Comparison of ENCODE assay signal across 14 mouse cellular contexts in the genomic region with DNA sequence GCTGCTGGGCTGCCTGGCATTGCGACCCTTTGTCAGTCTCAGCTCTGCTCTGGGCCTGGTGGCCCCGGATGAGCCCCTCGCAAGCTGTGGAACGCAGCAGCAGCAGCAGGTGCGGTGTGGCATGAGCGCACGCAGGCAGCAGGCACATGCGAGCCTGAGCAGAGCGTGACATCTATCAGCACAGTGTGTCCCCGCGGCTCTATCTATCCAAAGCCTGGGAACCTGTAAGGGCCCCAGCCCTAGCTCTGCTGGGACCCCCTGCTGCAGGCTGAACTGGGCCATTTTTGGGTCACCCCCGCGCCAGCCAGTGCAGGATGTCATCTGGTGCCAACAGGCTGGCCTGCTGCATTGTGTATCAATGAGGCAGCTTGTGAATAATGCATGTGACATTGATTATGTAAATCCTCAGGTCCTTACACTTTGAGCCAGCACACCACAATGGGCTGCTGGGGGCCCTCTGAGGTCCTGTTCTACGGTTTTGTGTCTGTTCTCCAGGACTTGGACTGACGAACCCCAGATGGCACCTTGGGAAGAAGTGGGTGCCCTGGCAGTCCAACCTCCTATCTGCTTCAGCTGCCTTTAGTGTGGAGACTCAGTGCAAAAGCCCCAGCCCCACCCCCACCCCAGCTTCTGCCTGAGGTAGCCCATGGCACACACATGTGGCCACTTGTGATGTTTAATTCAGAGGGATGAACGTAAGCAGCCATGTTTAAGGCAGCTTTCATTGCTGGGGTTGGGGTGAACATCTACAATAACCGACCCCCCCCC. TPM values are rescaled to one million over a fixed set of nuclear protein-coding genes. Genes with fewer than 3 reads are reported as not detected.
DNase-seq lines count a peak whose midpoint lies in the region; ATAC-seq and TF ChIP-seq lines count a peak whose summit lies in the region.
"Had no signal": no experiment of that assay in that cellular context is flagged by ENCODE, and none has a peak within 500 bp of the region (broad histone marks: within the 10 kb centered on the region; RNA-seq: fewer than 3 reads in every experiment).

No protein-coding gene starts in this region.

- H3K27ac ChIP-seq in heart, embryonic 10.5 days, result peak overlapping the region; percentile 68
- peak overlapping the region; percentile 71 for H3K27ac ChIP-seq in embryonic facial prominence, embryonic 10.5 days (replicated peaks)
- peak overlapping the region; percentile 86 for H3K27ac ChIP-seq in hindbrain, embryonic 13.5 days
- H3K27ac ChIP-seq in midbrain, postnatal 0 days (ENCODE audit: low read depth, low read length), result peak overlapping the region; percentile 65
- no peak overlapping the region for H3K27ac ChIP-seq in liver, embryonic 11.5 days (ENCODE audit: low read depth, low read length)
- H3K27ac ChIP-seq: liver, embryonic 14.5 days had no signal

- peak; percentile 73 for ATAC-seq in hindbrain, embryonic 13.5 days (ENCODE audit: low FRiP score)
- peak; percentile 81 for ATAC-seq in midbrain, postnatal 0 days (ENCODE audit: low FRiP score)
- no peak for ATAC-seq in liver, embryonic 11.5 days (replicated peaks; ENCODE audit: low FRiP score)

- no peak for DNase-seq in heart, embryonic 10.5 days (ENCODE audit: low spot score)
- DNase-seq in heart, adult 8-10 months (ENCODE audit: low spot score), result no peak
- DNase-seq in embryonic facial prominence, embryonic 10.5 days (ENCODE audit: low spot score), result no peak
- peak; percentile 54 for DNase-seq in midbrain, postnatal 0 days (ENCODE audit: low spot score)
- no peak for DNase-seq in liver, embryonic 11.5 days (ENCODE audit: low spot score)
- no peak for DNase-seq in adrenal gland, postnatal 4 days (ENCODE audit: low spot score in 2 of 2)
- no peak for DNase-seq in adrenal gland, adult 18-20 months (ENCODE audit: low spot score in 2 of 2)
- DNase-seq: adrenal gland, postnatal 25 days; heart, adult 18-20 months; thymus, postnatal 36 days had no signal

- WGBS in heart, embryonic 10.5 days, result 62% methylated on average over 17 of the region's 17 CpGs
- 47% methylated on average over 17 of the region's 17 CpGs for WGBS in embryonic facial prominence, embryonic 10.5 days
- WGBS in hindbrain, embryonic 13.5 days, result 17% methylated on average over 17 of the region's 17 CpGs
- 22% methylated on average over 17 of the region's 17 CpGs for WGBS in midbrain, postnatal 0 days
- 70% methylated on average over 17 of the region's 17 CpGs for WGBS in liver, embryonic 11.5 days

- H3K27me3 ChIP-seq in heart, embryonic 10.5 days (ENCODE audit: insufficient read depth, poor library complexity, severe bottlenecking), result no peaks in the 10 kb centered on the region
- peaks cover 31% of the 10 kb centered on the region for H3K27me3 ChIP-seq in embryonic facial prominence, embryonic 10.5 days (replicated peaks; ENCODE audit: low read depth, poor library complexity, severe bottlenecking)
- H3K27me3 ChIP-seq in hindbrain, embryonic 13.5 days, result no peaks in the 10 kb centered on the region
- H3K27me3 ChIP-seq in midbrain, postnatal 0 days (ENCODE audit: insufficient read depth, low read length), result no peaks in the 10 kb centered on the region
- peaks cover 3% of the 10 kb centered on the region; the same call in 1 of the 2 replicates for H3K27me3 ChIP-seq in liver, embryonic 11.5 days (replicated peaks; ENCODE audit: control insufficient read depth, insufficient read depth, low read length)

- no peak for TF ChIP-seq CTCF in midbrain, postnatal 0 days (IDR thresholded peaks at IDR 0.05)

- H3K4me1 ChIP-seq in heart, embryonic 10.5 days, result peaks cover 63% of the 10 kb centered on the region
- H3K4me1 ChIP-seq in embryonic facial prominence, embryonic 10.5 days, result peaks cover 57% of the 10 kb centered on the region
- peaks cover 63% of the 10 kb centered on the region for H3K4me1 ChIP-seq in hindbrain, embryonic 13.5 days (replicated peaks)
- peaks cover 7% of the 10 kb centered on the region; the same call in 1 of the 2 replicates for H3K4me1 ChIP-seq in midbrain, postnatal 0 days (ENCODE audit: insufficient read depth, low read length)
- H3K4me1 ChIP-seq in liver, embryonic 11.5 days (replicated peaks; ENCODE audit: control insufficient read depth, insufficient read depth, low read length), result peaks cover 2% of the 10 kb centered on the region; the same call in 1 of the 2 replicates

- no peaks in the 10 kb centered on the region for H3K9me3 ChIP-seq in heart, embryonic 10.5 days
- H3K9me3 ChIP-seq in embryonic facial prominence, embryonic 10.5 days, result no peaks in the 10 kb centered on the region
- H3K9me3 ChIP-seq in hindbrain, embryonic 13.5 days, result no peaks in the 10 kb centered on the region
- no peaks in the 10 kb centered on the region for H3K9me3 ChIP-seq in midbrain, postnatal 0 days (ENCODE audit: low read length)
- H3K9me3 ChIP-seq in liver, embryonic 11.5 days (ENCODE audit: control insufficient read depth, low read length), result no peaks in the 10 kb centered on the region

- H3K36me3 ChIP-seq in heart, embryonic 10.5 days, result no peaks in the 10 kb centered on the region
- no peaks in the 10 kb centered on the region for H3K36me3 ChIP-seq in embryonic facial prominence, embryonic 10.5 days (replicated peaks)
- H3K36me3 ChIP-seq in hindbrain, embryonic 13.5 days, result no peaks in the 10 kb centered on the region
- H3K36me3 ChIP-seq in midbrain, postnatal 0 days (ENCODE audit: insufficient read depth, low read length), result no peaks in the 10 kb centered on the region
- no peaks in the 10 kb centered on the region for H3K36me3 ChIP-seq in liver, embryonic 11.5 days (ENCODE audit: control insufficient read depth, insufficient read depth, low read length)

- H3K9ac ChIP-seq in hindbrain, embryonic 13.5 days, result peak overlapping the region; percentile 35
- peak overlapping the region; percentile 36 for H3K9ac ChIP-seq in midbrain, postnatal 0 days (replicated peaks; ENCODE audit: low read length, poor library complexity, severe bottlenecking)
- no peak overlapping the region for H3K9ac ChIP-seq in liver, embryonic 11.5 days (ENCODE audit: low read depth, low read length)
- H3K9ac ChIP-seq: liver, embryonic 14.5 days had no signal

- peak overlapping the region; percentile 28 for H3K4me2 ChIP-seq in hindbrain, embryonic 13.5 days
- H3K4me2 ChIP-seq in midbrain, postnatal 0 days (ENCODE audit: low read depth, low read length, poor library complexity, severe bottlenecking), result no peak overlapping the region
- no peak overlapping the region for H3K4me2 ChIP-seq in liver, embryonic 11.5 days

- no peak overlapping the region for H3K4me3 ChIP-seq in heart, embryonic 10.5 days
- H3K4me3 ChIP-seq in embryonic facial prominence, embryonic 10.5 days, result no peak overlapping the region
- H3K4me3 ChIP-seq in hindbrain, embryonic 13.5 days, result no peak overlapping the region
- H3K4me3 ChIP-seq in midbrain, postnatal 0 days (ENCODE audit: low read depth, low read length), result no peak overlapping the region
- no peak overlapping the region for H3K4me3 ChIP-seq in liver, embryonic 11.5 days (ENCODE audit: low read depth, low read length)

RNA-seq across cellular contexts. Expression of a gene that starts 27.2 kb away (rescaled TPM):
- polyA plus RNA-seq in heart, embryonic 10.5 days (2016; fragmentation: Nextera tagmentation; extraction: Ambion mirVana), result 139 and 151 TPM in 2 replicates
- total RNA-seq in heart, adult 8-10 months (2022), result 10 to 100 TPM; 18.1 to 21.4 (median 19.6) TPM
- 40.7 and 41.8 TPM in 2 replicates for polyA plus RNA-seq in embryonic facial prominence, embryonic 10.5 days (2016; fragmentation: Nextera tagmentation; extraction: Ambion mirVana)
- polyA plus RNA-seq in hindbrain, embryonic 13.5 days (2015; fragmentation: Nextera tagmentation; extraction: Ambion mirVana), result 68.1 and 68.6 TPM in 2 replicates
- total RNA-seq in midbrain, postnatal 0 days (2014; rRNA removed), result 38.8 TPM in 2 replicates
- 49.0 and 54.8 TPM in 2 replicates for polyA plus RNA-seq in midbrain, postnatal 0 days (2015; fragmentation: Nextera tagmentation; extraction: Ambion mirVana)
- polyA plus RNA-seq in liver, embryonic 11.5 days (2014; fragmentation: Nextera tagmentation; extraction: Ambion mirVana), result 62.1 and 69.1 TPM in 2 replicates
- total RNA-seq in adrenal gland, postnatal 4 days (2021), result 10 to 100 TPM; 36.3 to 37.1 TPM
- 10 to 100 TPM; 26.3 to 28.4 TPM for total RNA-seq in adrenal gland, adult 18-20 months (2021)

RNA-seq across cellular contexts. Expression of a gene that starts 55.7 kb away (rescaled TPM):
- polyA plus RNA-seq in heart, embryonic 10.5 days (2016; fragmentation: Nextera tagmentation; extraction: Ambion mirVana), result not detected in 2 replicates
- not detected for total RNA-seq in heart, adult 8-10 months (2022)
- not detected in 2 replicates for polyA plus RNA-seq in embryonic facial prominence, embryonic 10.5 days (2016; fragmentation: Nextera tagmentation; extraction: Ambion mirVana)
- polyA plus RNA-seq in hindbrain, embryonic 13.5 days (2015; fragmentation: Nextera tagmentation; extraction: Ambion mirVana), result not detected in 2 replicates
- total RNA-seq in midbrain, postnatal 0 days (2014; rRNA removed), result not detected in 2 replicates
- polyA plus RNA-seq in midbrain, postnatal 0 days (2015; fragmentation: Nextera tagmentation; extraction: Ambion mirVana), result not detected in 2 replicates
- polyA plus RNA-seq in liver, embryonic 11.5 days (2014; fragmentation: Nextera tagmentation; extraction: Ambion mirVana), result not detected in 2 replicates
- total RNA-seq in adrenal gland, postnatal 4 days (2021), result 10 to 100 TPM in 1 of 2 experiments, not detected in 1; 54.8 TPM
- not detected for total RNA-seq in adrenal gland, adult 18-20 months (2021)
- total RNA-seq: adrenal gland, postnatal 25 days; heart, adult 18-20 months; megakaryocyte, adult 5-6 weeks had no signal
- polyA plus RNA-seq: C2C12; liver, embryonic 14.5 days had no signal
